Mouse (Mus musculus) liver, postnatal 0 days (tissue): Measurements from ENCODE around the gene Muc4. TPM values are rescaled to one million over a fixed set of nuclear protein-coding genes. Genes with fewer than 3 reads are reported as not detected.

Source experiments
- ATAC-seq: fragments of 200-750 bp; cut with Nextera tagmentation; 2 replicates; pipeline ENCODE4 v1.8.0; 2017; ENCODE audit warnings: mild to moderate bottlenecking, moderate library complexity
- DNase-seq: peaks from one replicate; pipeline ENCODE4 v3.0.0-alpha.2; 2016
- H3K27ac ChIP-seq: fragments of 300-500 bp; sonication (generic); 2 replicates; pipeline ENCODE4 v1.5.1; 2014; ENCODE audit warnings: antibody characterized with exemption, moderate library complexity, mild to moderate bottlenecking, low read depth
- H3K27me3 ChIP-seq: fragments of 300-500 bp; sonication (generic); 2 replicates; pipeline ENCODE4 v1.6.1; 2014; ENCODE audit warnings: low read length, control low read depth, mixed read lengths; ENCODE audit not compliant: insufficient read depth
- H3K36me3 ChIP-seq: fragments of 300-500 bp; sonication (generic); replicated peaks from 2 replicates; pipeline ENCODE4 v1.6.1; 2014; ENCODE audit warnings: mild to moderate bottlenecking, control low read depth, low read length, moderate library complexity, mixed read lengths; ENCODE audit not compliant: insufficient read depth
- H3K4me1 ChIP-seq: fragments of 300-500 bp; sonication (generic); 2 replicates; pipeline ENCODE4 v1.6.1; 2014; ENCODE audit warnings: antibody characterized with exemption, mild to moderate bottlenecking, control low read depth; ENCODE audit not compliant: insufficient read depth
- H3K4me2 ChIP-seq: fragments of 300-500 bp; sonication (generic); 2 replicates; pipeline ENCODE4 v1.6.1; 2014; ENCODE audit warnings: low read depth, mild to moderate bottlenecking, low read length, moderate library complexity, mixed read lengths
- H3K4me3 ChIP-seq: fragments of 300-500 bp; sonication (generic); 2 replicates; pipeline ENCODE4 v1.5.1; 2014; ENCODE audit warnings: low read depth, low read length
- H3K9ac ChIP-seq: fragments of 300-500 bp; sonication (generic); replicated peaks from 2 replicates; pipeline ENCODE4 v1.6.1; 2014; ENCODE audit warnings: mild to moderate bottlenecking, moderate library complexity
- H3K9me3 ChIP-seq: fragments of 300-500 bp; sonication (generic); 2 replicates; pipeline ENCODE4 v1.6.1; 2016; ENCODE audit warnings: mild to moderate bottlenecking, control low read depth, low read length, mixed read lengths
- CTCF ChIP-seq: sonication (generic); IDR thresholded peaks from 2 replicates; pipeline ENCODE4 v1.5.1; 2016; ENCODE audit warnings: antibody characterized with exemption, low read depth
- EP300 ChIP-seq: IDR thresholded peaks from 2 replicates; pipeline ENCODE4 v1.6.1; 2016; ENCODE audit warnings: antibody characterized with exemption, low read depth, mild to moderate bottlenecking
- WGBS: fragments of 180-500 bp; shearing (Covaris S2); extraction: QIAGEN DNeasy Blood & Tissue Kit; methylation state at CpG from one replicate; pipeline ENCODE4 v1.1.7; 2014; ENCODE audit not compliant: insufficient replicate concordance; 5-methylcytosine and 5-hydroxymethylcytosine counted together
- polyA plus RNA-seq: library from polyadenylated mRNA; unstranded; fragments of >200 nt; fragmentation: Nextera tagmentation; extraction: Ambion mirVana; gene quantifications from 2 replicates; pipeline ENCODE4 v1.2.1, GENCODE M21; 2015

The Muc4 gene
- polyA plus RNA-seq, 1 experiment from 2014 or later, result 0.49 TPM

- peaks cover 10% of the 10 kb centered on the region; the same call in 1 of the 2 replicates for H3K4me1 ChIP-seq
- 46% methylated on average over 9 of the region's 9 CpGs for WGBS
- H3K27me3 ChIP-seq, result no peaks in the 10 kb centered on the region
- H3K4me3 ChIP-seq, result no peak overlapping the region
- H3K9ac ChIP-seq, result no peak overlapping the region
- H3K27ac ChIP-seq, result no peak overlapping the region
- H3K4me2 ChIP-seq, result peak overlapping the region; percentile 59
- no peak for ATAC-seq
- TF ChIP-seq CTCF (no peak), EP300 (no peak)
- H3K9me3 ChIP-seq, result no peaks in the 10 kb centered on the region
- no peaks in the 10 kb centered on the region for H3K36me3 ChIP-seq
- DNase-seq, result no peak
These were observed 77.7 kb downstream of the Muc4 start for GRCm38 (mm10) chr16:32813362-32813761.

GRCm38 (mm10) chr16:32813771-32814170, 78.1 kb downstream of the Muc4 start:
- Histone ChIP-seq H3K4me1 (peaks cover 8% of the 10 kb centered on the region; the same call in 1 of the 2 replicates), H3K9ac (no peak overlapping the region), H3K36me3 (no peaks in the 10 kb centered on the region), H3K4me3 (no peak overlapping the region), H3K27me3 (no peaks in the 10 kb centered on the region), H3K4me2 (0 out of 2 replicates have a peak overlapping the region, but pooled peaks have one; percentile 69), H3K27ac (no peak overlapping the region), H3K9me3 (no peaks in the 10 kb centered on the region)
- TF ChIP-seq CTCF (no peak), EP300 (no peak)
- no peak for ATAC-seq
- no peak for DNase-seq
- 62% methylated on average over 3 of the region's 3 CpGs for WGBS

- ATAC-seq (no peak), DNase-seq (peak; percentile 43)
- H3K36me3 ChIP-seq, result no peaks in the 10 kb centered on the region
- no peak overlapping the region for H3K9ac ChIP-seq
- peaks cover 8% of the 10 kb centered on the region; the same call in 1 of the 2 replicates for H3K4me1 ChIP-seq
- peak overlapping the region; percentile 34 for H3K4me3 ChIP-seq
- TF ChIP-seq CTCF (no peak), EP300 (no peak)
- H3K9me3 ChIP-seq, result no peaks in the 10 kb centered on the region
- peak overlapping the region; percentile 69 for H3K4me2 ChIP-seq
- 17% methylated on average over 14 of the region's 14 CpGs for WGBS
- no peak overlapping the region for H3K27ac ChIP-seq
- no peaks in the 10 kb centered on the region for H3K27me3 ChIP-seq
These were observed 78.9 kb downstream of the Muc4 start for GRCm38 (mm10) chr16:32814539-32814938.

- H3K9ac ChIP-seq, result no peak overlapping the region
- WGBS, result 17% methylated on average over 6 of the region's 6 CpGs
- TF ChIP-seq CTCF (no peak), EP300 (no peak)
- H3K27me3 ChIP-seq, result no peaks in the 10 kb centered on the region
- peaks cover 8% of the 10 kb centered on the region; the same call in 1 of the 2 replicates for H3K4me1 ChIP-seq
- H3K27ac ChIP-seq, result no peak overlapping the region
- DNase-seq (no peak), ATAC-seq (no peak)
- no peaks in the 10 kb centered on the region for H3K36me3 ChIP-seq
- no peaks in the 10 kb centered on the region for H3K9me3 ChIP-seq
- H3K4me2 ChIP-seq, result peak overlapping the region; percentile 69
- H3K4me3 ChIP-seq, result peak overlapping the region; percentile 34
These were observed 79.5 kb downstream of the Muc4 start for GRCm38 (mm10) chr16:32815160-32815605.

GRCm38 (mm10) chr16:32818036-32818435, 82.3 kb downstream of the Muc4 start:
- ATAC-seq, result no peak
- Histone ChIP-seq H3K4me2 (no peak overlapping the region), H3K27me3 (no peaks in the 10 kb centered on the region), H3K9me3 (no peaks in the 10 kb centered on the region), H3K4me1 (peaks cover 11% of the 10 kb centered on the region; the same call in 1 of the 2 replicates), H3K4me3 (no peak overlapping the region), H3K9ac (no peak overlapping the region), H3K27ac (no peak overlapping the region), H3K36me3 (no peaks in the 10 kb centered on the region; the same call in 1 of the 2 replicates)
- no peak for DNase-seq
- 78% methylated on average over 4 of the region's 4 CpGs for WGBS
- TF ChIP-seq EP300 (no peak), CTCF (no peak)

GRCm38 (mm10) chr16:32818441-32818840, 82.8 kb downstream of the Muc4 start:
- Histone ChIP-seq H3K4me1 (peaks cover 11% of the 10 kb centered on the region; the same call in 1 of the 2 replicates), H3K27me3 (no peaks in the 10 kb centered on the region), H3K9ac (no peak overlapping the region), H3K4me3 (no peak overlapping the region), H3K9me3 (no peaks in the 10 kb centered on the region), H3K27ac (no peak overlapping the region), H3K36me3 (peaks cover 2% of the 10 kb centered on the region; the same call in 1 of the 2 replicates), H3K4me2 (no peak overlapping the region)
- DNase-seq (no peak), ATAC-seq (no peak)
- 83% methylated on average over 5 of the region's 5 CpGs for WGBS
- TF ChIP-seq CTCF, result no peak
- no peak for TF ChIP-seq EP300
